Mouse (Mus musculus) ES-Bruce4 (cell line): ENCODE data around the gene Ociad2.

ENCODE experiments used
- CTCF ChIP-seq: IDR thresholded peaks from one replicate; pipeline ENCODE4 v1.8.1; 2011; ENCODE audit warnings: low read depth, low read length
- POLR2A ChIP-seq: IDR thresholded peaks from one replicate; pipeline ENCODE4 v1.8.1; 2011; ENCODE audit warnings: low read length; ENCODE audit not compliant: insufficient read depth

DNA sequence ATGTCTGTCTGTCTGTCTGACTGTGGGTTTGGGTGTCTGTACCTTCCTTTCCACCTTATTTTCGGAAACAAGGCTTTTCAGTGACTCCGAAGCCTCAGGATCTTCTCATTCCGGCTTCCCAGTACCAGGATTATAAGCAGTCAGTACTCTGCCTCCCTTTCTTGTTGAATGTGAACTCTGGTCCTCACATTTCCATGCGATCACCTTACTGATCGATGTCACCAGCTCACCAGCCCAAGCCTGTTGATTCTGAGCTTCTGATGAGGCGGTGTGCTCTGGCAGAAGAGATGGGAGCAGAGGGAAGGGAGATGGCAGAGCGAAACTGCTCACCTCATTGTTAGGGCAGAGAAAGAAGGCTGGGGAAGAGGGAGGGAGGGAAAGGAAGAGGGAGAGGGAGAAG is 40.7 kb upstream of the Ociad2 start:
- TF ChIP-seq CTCF (no peak), POLR2A (no peak)
